Mouse (Mus musculus): ENCODE measurements around the gene Gadl1.

Gadl1 gene

GRCm38 (mm10) chr9:115909155-115909554 lies at the start of gene Gadl1:
Gene Gadl1 (plus strand): TSS chr9:115909455.
- no peak for DNase-seq

- no peak for DNase-seq
Observed at GRCm38 (mm10) chr9:115862802-115863201, 46.5 kb upstream of the Gadl1 start.

DNA sequence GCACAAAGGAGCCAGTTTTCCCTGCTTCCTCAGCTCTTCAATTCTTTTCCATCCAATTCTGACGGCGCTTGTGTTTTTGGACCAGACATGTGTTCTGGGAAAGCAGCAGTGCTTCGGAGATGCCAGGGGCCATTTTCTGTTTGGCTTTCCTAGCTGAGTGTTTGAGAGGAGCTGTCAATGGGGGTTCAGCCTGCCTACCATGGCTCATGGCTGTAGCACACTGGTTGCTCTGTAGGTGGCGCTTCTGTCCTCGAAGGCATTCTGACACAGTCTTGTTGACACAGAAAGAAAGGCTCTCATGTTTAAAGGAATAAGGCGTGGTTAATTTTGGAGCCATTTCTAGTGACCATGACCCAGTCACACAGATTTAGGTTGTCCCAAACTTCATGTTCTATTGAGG lies 45.9 kb upstream of the Gadl1 start:
- DNase-seq = no peak

GRCm38 (mm10) chr9:115867277-115867676 lies 42.0 kb upstream of the Gadl1 start:
- DNase-seq = no peak

DNA sequence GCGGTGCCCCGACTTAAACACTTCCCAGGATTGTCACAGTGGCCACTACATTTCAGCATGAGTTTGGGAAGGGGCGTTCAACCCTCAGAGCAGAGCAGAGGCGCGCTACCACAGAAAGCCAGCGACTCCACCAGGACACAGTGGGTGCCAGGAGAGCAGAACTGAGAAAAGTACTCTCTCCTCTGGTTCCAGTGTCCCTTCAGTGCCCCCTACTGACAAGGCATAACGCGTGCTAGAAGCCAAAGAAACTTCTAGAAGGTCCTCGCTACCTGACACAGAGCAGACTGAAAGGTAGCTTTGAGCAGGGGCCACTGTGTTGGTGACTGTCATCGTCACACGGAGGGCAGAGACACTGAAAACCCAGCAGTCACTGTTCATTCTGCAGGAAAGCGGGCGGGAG lies 39.1 kb upstream of the Gadl1 start:
- no peak for DNase-seq

DNA sequence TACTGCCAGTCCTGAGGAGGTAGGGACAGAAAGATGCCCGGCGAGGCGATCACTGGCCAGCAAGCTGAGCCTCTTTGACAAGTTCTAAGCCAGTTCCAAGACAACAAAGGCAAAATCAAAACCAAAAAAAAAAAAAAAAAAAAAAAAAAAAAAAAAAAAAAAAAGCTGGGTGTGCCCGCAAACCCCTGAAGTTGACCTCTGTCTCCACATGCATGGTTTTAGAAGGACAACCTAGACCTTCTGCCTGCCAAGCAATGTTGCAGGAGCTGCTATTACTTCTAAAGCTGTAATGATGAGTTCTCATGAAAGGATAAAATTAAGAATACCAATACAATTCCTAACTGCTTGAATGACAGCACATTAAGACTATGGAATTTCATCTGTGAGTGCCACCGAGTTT lies 38.6 kb upstream of the Gadl1 start:
- no peak for DNase-seq

- no peak for DNase-seq
Observed at GRCm38 (mm10) chr9:115880500-115880899, 28.8 kb upstream of the Gadl1 start.

DNA sequence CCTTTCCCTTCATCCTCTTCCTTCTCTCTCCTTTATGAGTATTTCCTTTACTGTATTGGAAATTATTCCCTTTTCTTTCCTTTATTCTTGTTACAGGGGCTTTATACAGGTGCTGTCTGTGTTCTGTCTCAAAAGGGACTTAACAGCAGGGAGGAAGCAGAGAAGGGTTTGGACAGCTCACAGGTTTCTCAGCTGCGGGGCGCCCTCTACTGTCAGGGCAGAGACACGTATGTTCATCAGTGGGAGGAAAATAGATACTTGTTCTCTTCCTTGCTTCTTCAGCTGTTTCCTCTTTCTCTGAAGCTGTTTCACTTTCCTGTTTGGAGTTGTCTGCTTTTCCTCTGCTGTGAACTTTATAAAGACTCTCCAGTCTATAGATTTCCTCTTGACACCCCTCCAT lies 28.1 kb upstream of the Gadl1 start:
- DNase-seq = no peak

GRCm38 (mm10) chr9:115882627-115883200 lies 26.5 kb upstream of the Gadl1 start:
- DNase-seq = no peak

DNA sequence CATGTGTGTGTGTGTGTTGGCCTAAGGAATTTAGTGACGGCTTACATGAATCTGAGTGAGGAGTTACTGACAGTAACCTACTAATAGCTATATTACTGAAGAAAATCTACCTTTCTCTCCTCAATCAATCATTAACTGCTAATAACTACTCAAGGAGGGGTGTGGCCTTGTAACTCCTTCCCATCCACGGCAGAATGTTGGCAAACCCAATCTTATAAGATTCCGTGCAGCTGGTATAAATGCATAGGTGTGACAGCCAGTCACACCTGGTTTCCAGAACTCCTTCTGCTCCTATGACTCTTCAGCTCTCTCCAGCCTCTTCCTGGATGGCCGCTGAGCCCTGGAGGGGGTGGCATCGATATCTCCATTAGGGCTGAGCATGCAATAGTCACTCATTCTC lies 25.8 kb upstream of the Gadl1 start:
- DNase-seq = no peak

DNA sequence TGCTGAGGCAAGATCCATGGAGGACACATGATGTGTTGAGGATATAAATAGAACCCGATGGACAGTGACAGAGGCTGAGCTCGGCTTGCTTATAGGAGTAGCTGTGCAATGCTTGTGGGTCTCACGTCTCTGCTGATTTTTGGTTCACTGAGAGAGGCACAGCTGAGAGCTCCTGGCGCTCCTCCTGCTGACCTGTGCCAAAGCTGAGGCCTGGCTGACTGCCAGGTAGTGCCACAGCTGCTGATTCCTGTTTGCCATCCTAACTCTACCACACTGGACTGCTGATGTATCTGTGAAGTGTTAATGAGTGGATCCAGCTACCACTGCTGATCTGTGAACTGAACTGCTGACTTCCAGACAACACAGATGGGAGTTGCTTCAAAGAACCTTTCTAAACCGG lies 21.7 kb upstream of the Gadl1 start:
- DNase-seq = no peak

GRCm38 (mm10) chr9:115893131-115893530 lies 16.1 kb upstream of the Gadl1 start:
- DNase-seq = no peak

DNA sequence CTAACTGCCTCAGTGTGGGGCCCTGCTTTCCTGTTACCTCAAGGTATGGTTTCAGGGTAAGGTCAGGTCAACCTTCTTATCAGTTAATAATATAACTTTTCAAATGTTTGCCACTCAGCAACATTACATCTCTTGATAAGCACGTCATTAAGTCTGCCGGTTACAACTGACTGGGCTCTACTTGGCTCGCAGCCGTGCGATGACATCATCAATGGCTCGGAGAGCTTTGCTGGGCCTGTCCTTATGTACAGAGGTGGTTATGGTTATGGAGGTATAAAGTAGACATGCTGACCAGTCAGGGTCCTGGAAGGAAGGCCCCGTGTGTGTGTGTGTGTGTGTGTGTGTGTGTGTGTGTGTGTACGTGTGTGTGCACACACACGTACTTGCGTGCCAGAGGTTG lies 15.3 kb upstream of the Gadl1 start:
- no peak for DNase-seq

GRCm38 (mm10) chr9:115908325-115908724 lies 930 bp upstream of the Gadl1 start:
- no peak for DNase-seq

DNA sequence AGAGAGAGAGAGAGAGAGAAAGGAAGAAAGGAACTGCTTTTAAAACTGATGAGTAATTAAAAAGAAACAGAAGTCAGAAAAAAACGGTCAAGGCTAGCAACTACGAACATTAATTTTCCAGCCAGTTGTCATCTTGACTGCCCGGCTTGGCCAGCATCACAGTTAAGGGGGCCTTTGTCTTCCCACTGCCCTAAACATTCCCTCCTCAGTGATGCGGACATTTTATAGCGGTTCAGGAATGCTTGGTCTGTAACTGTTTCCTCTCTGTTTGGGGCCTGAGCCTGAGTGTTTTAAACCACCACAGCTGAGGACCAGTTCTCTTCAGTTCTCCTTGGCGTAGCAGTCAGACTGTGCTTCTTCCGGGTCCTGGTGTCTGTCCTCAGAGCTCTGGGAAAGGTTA lies 4.8 kb downstream of the Gadl1 start:
- DNase-seq = no peak

GRCm38 (mm10) chr9:115915586-115916270 lies 6.5 kb downstream of the Gadl1 start:
- DNase-seq = no peak

GRCm38 (mm10) chr9:115919736-115920135 lies 10.5 kb downstream of the Gadl1 start:
- no peak for DNase-seq

DNA sequence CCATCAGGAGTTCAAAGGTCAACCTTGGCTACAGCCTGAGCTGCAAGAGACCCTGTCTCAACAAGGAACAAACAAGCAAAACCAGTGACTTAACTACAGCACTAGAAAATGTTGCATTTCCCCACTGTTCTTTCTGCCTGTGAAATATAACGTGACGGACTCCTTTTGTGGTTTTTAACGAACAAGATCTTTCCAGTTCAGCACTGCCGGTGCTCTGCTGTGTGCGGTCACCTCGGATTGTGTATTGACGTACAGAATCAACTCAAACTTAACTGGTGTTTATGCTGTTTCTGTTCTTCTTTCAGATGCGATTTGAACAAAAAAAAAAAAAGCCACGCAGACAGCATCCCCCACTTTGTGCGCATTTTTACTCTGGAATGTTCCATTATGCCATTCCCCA lies 13.4 kb downstream of the Gadl1 start:
- no peak for DNase-seq

GRCm38 (mm10) chr9:115924094-115924493 lies 14.8 kb downstream of the Gadl1 start:
- DNase-seq = no peak

- DNase-seq = no peak
Observed at GRCm38 (mm10) chr9:115931803-115932202, 22.5 kb downstream of the Gadl1 start.

- no peak for DNase-seq
Observed at GRCm38 (mm10) chr9:115932741-115933140, 23.5 kb downstream of the Gadl1 start.

GRCm38 (mm10) chr9:115933243-115933964 lies 24.1 kb downstream of the Gadl1 start:
- DNase-seq = no peak

DNA sequence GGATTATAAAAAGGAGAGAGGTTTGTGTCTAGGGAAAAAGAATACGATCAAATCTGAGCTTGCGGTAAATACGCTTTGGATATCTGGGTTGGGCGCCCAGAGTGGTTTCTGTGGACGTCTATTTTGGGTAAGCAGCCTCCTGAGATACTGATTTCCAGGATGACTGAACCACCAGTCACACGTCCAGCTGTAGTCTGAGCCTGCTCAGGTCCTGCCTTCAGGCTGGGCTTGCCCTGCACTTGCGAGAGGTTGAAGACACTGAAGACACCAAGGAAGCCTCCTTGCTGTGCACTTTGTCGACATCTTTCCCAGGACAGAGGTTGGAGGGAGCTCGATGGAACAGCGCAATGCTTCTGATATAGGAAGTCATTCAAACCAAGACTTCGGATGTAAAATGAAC lies 25.0 kb downstream of the Gadl1 start:
- DNase-seq = no peak

- DNase-seq = no peak
Observed at GRCm38 (mm10) chr9:115936350-115936749, 27.1 kb downstream of the Gadl1 start.
